Mouse (Mus musculus) embryo, embryonic 9.5 days (tissue): ENCODE measurements around the gene Pdxp.

ENCODE experiments used
- DNase-seq: peaks from one replicate; pipeline ENCODE4 v3.0.0-alpha.2; 2017; ENCODE audit errors: extremely low spot score

Pdxp gene

DNA sequence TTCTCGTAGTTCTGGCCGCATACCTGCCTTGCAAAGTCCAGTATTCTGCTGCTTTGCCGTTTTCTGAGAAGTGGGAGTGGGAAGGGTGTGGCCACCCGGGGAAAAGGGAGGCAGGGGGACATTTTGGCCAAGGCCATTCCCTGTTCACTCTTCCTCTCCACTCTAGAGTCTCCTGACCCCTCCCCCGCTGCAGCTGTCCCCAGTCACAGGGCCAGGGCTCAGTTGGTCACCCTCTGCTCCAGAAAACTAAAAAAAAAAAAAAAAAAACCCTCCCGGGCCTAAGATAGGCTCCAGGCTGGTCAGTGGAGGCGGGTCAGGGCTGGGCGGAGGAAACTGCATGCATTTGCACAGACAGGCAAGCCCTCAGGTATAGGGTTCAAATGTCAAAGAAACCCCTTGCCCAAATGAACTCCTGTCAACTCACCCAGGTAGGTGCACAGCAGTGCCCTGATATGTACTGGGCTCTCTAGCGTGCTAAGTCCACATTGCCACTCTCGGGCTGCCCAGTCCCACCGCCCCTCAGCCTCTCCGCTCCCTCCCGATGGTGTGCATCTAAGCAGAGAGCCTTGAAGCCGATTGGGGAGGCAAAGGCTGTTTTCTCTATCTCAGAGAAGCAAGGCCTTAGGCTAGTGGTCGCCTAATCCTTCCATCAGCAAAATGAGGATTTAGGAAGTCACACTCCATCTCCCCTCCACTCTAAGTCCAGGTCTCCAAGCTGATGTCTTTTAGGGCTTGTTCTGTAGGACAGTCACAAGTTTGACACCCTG, 13.5 kb downstream of the Pdxp start:
- DNase-seq: no peak

DNA sequence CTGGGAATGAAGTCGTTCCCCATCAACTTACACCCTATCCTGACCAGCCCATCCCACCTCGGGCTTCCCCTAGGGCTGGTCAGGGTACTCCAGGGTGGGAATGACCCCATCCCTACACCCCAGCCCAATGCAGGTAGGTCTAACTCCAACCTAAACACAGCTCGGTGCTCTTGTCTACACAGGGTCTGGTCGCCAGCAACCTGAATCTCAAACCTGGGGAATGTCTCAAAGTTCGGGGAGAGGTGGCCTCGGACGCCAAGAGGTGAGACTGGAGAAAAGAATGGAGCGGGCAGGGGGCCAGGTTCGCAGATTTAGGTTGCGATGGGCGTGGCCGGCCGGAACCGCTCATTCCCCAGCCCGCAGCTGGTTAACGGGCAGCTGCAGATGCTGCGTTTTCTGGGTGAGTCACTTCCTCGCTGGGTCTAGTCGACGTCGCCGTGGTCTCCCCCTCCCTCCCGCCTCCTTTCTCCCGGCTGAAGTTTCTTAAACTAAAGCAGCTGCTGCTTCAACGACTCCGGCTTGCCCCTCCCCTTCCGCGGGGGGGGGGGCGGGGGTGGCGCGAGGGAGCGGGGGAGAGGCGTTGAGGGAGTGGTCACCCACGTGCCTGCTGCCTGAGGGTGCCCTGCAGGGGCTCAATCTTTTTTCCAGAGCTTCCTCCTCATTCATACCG, 14.2 kb downstream of the Pdxp start:
- peak; percentile 90 for DNase-seq

DNA sequence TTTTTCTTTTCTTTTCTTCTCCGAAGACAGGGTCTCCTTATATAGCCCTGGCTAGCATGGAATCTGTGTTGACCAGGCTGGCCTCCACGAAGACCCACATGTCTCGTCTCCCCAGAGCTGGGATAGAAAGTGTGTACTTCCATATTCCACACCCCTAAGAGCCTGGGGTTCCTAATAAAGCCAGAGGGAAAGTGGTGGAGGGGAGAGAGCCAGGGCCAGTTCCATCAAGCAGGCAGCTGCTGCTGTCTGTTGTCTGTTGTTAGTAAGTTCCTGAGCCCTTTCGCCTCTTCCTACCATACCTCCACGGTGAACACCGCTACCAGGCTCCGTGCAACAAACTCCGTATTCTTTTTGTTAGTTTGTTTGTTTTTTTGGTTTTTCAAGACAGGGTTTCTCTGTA, 14.8 kb downstream of the Pdxp start:
- DNase-seq: no peak

DNA sequence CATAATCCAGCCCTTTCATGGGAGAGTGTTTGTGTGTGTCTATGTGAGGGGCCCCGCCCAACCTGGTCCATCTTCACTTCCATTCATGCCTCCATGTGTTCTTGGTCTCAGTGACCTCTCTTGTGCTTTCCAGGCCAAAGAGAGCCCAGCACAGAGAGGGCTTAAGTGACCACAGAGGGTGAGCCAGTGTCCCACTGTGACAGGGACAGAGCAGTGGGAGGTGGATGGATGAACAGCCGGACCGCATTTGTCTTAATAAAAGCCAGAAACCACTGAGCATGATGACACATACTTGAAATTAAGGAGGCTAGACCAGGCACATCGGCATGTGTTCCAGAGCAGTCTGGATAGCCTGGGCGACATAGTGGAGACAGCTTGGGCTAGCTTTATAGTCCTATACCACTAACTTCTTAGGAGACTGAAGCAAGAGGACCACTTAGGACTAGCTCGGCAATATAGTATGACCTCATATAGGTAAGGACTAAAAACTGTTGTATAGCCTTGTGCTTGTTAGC, 16.5 kb downstream of the Pdxp start:
- no peak for DNase-seq

DNA sequence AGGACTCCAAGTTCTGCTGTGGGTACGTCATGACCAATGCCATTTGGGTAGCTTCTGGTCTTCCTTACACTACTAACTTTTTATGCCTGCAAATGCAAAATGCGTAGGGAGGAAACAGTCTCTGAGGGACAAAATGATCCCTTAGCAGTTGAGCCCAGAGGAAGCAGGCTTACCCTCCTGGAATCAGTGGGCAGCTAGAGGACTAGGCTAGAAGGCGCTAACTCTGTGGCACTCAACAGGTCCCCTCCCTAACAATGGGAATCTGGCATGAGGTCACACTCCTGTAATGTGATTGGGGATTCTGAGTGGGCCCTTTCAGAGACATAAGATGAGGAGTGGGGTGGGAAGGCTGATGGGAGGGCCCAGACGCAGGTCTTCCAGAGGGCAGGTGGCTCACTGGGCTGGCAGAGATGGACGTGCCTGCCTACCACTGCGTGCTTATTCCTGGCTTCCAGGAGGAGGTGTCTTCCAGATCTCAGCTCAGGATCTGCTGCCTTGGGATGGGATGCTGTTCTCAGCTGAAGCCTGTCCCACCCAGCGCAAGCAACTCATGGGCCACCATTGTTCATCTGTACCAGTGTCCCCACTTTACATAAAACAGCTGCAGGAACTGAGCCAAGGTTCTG, 17.2 kb downstream of the Pdxp start:
- DNase-seq: no peak

DNA sequence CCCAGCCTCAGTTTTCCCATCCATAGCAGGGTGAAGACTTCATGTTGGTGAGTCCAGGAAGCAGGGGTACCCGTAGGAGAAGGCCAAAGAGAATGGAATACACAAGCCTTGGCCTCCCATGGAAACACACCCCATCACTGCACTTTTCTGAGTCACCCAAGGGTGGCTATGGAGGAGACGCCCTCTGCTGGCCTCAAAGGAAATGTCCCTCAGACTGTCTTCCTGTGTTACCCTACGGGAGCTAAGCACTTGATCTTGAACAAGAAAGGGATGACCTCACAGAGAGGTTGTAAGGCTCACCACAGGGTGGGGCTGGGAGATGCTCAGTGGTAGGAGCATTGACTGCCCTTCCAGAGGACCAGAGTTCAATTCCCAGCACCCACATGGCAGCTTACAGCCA, 17.9 kb downstream of the Pdxp start:
- no peak for DNase-seq

DNA sequence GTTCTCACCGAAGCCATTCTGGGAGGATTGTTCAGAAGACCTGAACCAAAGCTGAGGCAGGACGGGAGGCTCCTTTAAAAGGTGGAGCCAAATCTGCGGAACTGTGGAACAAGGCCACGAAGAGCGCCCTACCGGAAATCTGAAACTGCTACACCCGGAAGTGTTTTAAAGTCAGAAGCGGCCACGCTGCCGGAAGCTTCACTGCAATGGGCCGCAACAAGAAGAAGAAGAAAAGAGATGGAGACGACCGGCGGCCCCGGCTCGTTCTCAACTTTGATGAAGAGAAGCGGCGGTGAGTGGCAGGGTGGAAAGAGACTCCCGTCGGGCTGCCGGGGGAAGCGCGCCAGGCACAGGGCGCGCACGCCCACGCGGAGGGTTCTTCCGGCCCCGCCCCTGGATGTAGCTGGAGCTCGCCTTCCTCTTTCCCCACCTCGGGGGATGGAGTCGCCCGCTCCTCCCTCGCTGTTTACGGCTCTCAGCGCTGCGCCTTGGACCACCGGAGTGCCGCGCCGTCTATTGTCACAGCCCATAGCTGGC, 21.1 kb downstream of the Pdxp start, which contains the start of gene Nol12:
TSS of gene Nol12 (plus strand) at position 150 of the 537 bp plus-strand sequence.
- peak; percentile 93 for DNase-seq

DNA sequence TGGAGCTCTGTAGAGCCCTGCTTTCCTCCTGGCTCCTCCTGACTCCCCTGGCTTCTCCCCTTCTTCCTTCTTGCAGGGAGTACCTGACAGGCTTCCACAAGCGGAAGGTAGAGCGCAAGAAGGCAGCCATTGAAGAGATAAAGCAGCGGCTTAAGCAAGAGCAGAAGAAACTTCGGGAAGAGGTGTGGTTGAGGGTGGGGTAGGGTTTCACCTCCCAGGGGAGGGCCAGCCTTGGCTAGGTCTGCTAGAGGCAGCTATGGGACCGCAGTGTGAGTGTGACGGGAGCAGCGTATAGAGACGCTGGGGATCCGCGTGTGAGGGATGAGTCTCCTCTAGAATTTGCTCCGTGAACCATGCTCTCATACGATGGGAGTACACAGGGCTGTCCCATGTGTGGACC, 22.7 kb downstream of the Pdxp start:
- no peak for DNase-seq

DNA sequence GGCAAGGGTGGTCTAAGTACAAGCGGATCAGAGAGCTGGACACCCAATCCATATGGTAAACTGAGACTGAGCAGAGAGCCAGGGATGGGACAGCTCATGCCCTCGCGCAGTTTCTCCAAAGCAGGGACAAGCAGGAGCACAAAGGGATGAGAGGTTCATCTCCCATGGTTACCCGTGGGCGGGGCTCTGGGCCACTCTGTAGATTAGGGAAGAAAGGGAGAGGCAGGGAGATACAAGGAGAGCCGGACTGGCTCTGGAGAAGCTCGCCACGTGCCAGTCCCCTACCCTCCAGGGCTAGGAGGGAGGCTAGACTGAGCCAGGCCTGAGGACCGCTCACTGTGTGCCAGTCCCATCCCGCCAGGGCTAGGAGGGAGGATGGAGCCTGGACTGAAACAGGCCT, 23.6 kb downstream of the Pdxp start:
- no peak for DNase-seq

DNA sequence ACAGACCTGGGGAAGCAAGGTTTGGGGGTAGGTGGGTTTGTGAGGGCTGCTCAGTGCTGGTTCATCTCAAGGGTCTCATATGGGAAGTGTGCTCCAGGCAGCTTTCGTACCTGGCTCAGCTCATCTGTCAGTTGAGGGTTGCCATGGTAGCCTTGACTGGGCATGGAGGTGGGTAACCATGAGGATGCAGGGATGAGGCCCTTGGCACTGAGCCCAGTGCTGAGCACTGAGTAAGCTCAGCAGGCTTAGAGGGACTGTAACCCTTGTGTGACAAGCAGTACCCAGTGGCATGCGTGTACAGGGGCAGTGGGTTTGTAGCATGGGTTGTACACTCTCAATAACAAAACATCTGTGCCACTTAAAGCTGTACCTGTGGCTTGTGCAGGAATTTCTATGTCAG, 24.2 kb downstream of the Pdxp start:
- no peak for DNase-seq

DNA sequence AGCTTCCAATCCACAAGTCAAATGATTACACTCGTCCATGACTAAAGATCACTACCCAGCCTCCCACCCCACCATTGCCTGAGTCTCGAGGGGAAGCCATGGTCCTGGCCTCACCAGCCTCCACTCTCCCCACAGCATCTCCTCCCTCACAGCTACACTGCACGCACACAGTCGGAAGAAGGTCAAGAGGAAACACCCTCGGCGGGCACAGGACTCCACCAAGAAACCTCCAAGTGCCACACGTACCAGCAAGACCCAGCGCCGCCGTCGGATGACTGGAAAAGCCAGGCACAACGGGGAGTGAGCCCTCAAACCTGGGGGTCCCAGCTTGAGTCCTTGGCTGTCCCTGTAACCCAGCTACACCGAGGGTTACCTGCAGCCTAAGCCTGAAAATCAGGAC, 26.6 kb downstream of the Pdxp start:
- no peak for DNase-seq

DNA sequence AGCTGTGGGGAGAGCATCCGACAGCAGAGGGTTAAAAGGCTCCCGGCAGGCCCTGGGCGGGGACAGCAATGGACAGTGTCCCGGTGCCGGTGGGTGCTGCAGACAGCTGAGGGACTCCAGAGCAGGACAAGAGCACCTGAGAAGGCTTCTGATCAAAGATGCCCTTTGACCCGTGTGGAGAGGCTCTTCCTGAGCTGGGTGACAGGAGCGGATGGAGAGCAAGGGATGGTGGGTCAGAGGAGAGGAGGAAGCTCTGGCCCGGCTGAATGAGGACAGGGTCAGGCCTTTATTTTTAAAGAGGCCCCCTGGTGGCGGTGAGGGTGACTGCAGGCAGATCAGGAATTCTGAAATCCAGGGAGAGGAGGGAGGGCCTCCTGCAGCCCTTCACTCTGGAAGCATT, 28.9 kb downstream of the Pdxp start:
- DNase-seq: peak; percentile 87

DNA sequence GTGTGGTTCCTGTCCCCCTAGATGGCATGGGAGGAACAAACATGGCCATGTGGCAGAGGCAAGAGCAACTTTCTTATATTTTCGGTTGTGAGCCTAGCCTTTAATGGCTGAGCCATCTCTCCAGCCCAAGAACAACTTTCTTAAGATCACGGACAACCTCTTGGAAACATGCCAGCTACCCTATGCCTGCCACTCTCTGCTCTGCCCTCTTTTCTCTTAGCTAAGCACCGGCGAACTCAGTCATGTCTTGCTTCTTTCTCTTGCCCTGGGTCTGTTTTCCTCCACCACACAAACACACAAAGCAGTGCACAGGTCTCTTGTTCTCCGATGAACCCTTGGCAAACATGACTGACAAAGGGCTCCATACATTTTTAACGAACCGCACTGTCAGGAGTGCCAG, 32.5 kb downstream of the Pdxp start:
- no peak for DNase-seq

DNA sequence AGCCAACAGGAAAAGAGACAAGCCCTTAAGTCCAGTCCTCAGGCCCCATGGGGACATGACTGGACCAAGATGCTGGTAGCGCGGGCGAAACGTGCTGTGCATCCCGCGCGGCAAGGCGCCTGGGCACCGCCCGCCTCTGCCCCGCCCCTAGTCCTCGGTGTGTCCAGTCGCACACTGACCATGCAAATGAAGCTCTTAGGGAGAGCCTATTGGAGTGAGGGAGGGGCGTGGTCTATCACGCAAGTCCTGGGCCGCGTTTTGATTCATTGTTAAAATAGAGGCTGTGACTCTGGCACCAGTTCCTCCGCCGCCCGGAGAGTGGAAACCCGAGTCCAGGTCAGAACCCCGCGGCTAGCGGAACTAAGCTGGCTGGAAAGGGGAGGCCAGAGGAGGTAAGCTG, 33.9 kb downstream of the Pdxp start, which contains the start of gene Triobp:
TSS of gene Triobp (plus strand) at position 68 of the 400 bp plus-strand sequence.
- DNase-seq: peak; percentile 90

DNA sequence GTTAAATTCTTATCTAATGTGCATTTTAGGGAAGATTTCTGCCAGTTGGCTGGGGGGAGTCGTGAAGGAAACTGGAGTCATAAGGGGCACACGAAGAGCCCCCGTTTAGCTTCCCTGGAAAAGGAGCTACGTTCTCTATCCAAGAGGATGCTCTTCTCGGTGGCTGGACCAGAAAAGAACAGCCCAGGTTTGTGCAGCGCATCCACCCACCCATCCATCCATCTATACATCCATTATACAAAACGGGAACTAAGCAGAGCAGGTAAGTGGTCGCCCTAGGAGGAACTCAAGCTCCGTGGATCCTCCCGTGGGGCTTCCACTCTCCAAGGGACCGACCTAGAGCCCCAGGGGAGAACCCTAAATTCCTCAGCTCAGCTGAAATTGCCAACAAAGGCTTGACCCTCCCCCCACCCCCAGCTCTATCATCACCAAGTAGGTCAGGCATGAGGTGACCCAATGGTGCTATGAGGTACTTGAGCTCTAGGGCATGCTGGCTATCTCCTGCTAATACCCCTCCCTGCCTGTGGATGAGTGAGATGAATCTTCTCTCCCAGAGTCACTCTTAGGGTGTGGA, 34.5 kb downstream of the Pdxp start:
- DNase-seq: no peak

DNA sequence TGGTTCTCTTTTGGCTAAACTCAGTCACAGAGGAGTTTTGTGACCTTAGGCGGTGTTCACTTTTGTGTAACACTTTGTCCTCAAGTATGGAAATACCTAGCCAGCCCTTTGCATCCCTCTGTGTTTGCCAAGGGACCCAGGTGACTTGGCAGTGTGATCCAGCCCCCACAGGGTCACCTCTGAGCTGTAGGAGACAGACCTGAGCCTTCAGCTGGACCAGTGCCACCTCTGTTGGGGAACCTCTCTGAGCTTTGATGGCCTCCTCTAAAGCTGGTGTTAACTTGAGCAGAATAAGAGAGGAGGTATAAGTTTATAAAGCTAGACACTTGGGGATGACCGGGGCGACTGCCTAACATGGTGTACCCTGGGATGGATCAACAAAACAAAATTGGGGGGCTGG, 35.2 kb downstream of the Pdxp start:
- DNase-seq: no peak

DNA sequence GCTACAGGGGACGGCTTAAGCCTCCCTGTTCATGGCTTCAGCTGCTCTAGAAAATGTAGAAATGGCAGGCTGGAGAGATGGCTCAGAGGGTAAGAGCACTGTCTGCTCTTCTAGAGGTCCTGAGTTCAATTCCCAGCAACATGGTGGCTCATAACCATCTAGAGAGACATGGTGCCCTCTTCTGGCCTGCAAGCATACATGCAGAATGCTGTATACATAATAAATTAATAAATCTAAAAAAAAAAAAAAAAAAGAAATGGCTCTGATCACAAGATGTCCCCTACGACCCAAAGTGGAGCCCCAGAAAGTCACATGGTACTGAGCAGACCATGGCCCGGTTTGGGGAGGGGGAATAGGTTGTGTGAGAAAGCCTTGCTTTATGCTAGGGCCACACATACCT, 41.9 kb downstream of the Pdxp start:
- DNase-seq: no peak

DNA sequence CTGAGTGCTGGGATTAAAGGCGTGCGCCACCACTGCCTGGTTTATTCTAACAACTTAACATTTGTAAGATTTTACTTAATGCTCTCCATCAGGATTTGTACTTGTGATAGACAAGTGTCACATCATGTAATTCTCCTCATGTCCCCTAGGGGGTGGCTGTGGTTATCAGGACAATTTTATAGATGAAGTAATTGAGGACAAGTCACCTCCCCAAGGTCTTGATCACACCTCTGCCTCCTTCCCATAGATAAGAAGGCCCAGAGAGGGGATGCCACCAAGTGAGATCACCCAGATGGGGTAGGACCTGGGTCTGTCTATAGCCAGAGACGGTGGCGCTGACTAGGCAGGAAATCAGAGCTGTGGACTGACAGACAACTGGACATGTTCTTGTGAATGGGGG, 42.6 kb downstream of the Pdxp start:
- DNase-seq: no peak

DNA sequence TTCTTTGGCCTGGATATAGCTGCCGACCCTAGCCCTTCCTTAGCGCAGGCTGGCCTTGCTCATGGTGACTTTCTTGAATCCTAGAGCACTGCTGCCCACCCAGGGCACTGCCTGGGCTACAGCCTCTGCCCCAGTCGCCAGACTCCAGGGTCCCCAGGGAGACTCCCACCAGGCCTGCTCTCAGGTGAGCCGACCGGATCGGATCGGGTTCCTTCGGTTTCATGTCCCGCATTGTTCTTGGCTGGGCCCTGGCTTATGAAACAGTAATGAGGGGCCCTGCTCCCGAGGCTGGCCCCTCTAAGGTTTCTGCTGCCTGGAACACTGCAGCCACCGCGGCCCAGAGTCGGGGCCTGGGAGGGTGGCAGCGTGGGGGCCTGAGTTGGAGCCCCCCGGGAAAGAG, 43.3 kb downstream of the Pdxp start:
- DNase-seq: no peak

DNA sequence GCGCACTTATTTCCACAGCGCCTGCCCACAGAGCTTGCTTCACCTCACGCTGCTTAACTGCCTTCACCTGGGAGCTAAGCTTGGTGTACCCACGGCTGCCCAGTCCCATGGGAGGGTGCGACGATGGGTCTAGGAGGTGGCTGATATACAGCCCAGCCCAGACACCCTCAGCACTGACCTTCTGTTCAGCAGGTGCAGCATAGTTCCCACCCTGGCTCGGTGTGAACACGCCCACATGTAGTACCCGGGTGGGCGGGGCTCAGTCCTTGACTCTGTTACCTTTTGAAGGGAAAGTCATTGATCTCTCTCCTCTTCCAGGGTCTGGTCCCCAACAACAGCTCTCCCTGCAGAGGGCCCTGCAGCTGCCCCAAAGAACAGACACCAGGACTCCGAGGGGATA, 45.8 kb downstream of the Pdxp start:
- no peak for DNase-seq

DNA sequence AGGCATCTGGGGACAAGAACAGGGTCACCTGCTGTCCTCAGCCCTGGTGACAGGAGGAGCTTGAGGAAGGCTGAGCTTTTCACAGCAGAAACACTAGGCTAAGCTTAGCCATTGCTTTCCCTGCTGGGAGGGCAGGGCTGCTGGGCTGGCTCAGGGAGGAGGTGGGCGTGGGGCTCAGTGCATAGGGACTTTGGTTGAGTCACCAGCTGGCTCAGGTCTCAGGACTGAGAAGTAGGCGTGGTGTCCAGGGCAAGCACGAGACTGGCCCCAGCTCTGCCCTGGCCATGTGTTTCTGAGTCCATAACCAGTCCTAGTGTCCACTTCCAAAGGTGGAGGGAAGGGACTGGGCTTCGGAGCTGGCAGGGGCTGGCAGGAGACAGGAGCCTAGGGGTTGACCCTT, 46.4 kb downstream of the Pdxp start:
- no peak for DNase-seq

DNA sequence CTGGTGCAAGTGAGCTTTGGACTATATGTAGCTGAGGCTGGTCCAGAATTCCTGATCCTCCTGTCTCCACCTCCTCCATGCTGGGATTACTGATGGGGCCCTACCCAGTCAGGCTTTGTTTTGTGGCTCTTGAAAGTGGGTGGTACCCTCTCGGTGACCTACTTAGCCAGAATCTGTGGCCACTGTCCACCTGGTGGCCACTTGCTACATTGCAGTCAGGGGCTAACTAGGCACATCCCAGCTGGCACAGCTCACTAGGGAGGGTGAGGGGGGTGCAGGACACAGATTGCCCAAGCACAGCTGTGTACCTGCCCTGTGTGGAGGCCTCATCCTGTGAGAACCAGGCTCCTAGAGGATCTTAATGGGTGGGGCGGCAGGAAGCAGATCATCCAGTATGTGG, 49.2 kb downstream of the Pdxp start:
- peak; percentile 67 for DNase-seq
